Mouse (Mus musculus): ENCODE data around the gene Cul7.

Cul7 gene

GRCm38 (mm10) chr17:46650232-46651031 is at the start of gene Cul7:
Gene Cul7 (plus strand): TSS chr17:46650337.
- peak; percentile 84 for DNase-seq (ENCODE audit: low read depth, low spot score)

- no peak for DNase-seq (ENCODE audit: low read depth, low spot score)
These were observed 49.6 kb upstream of the Cul7 start for GRCm38 (mm10) chr17:46600569-46600968.

GRCm38 (mm10) chr17:46602212-46602611 is 47.9 kb upstream of the Cul7 start:
- DNase-seq (ENCODE audit: low read depth, low spot score) = no peak

- no peak for DNase-seq (ENCODE audit: low read depth, low spot score)
These were observed 46.9 kb upstream of the Cul7 start for GRCm38 (mm10) chr17:46603229-46603628.

GRCm38 (mm10) chr17:46605126-46605525 is 45.0 kb upstream of the Cul7 start:
- DNase-seq (ENCODE audit: low read depth, low spot score) = no peak

- no peak for DNase-seq (ENCODE audit: low read depth, low spot score)
These were observed 44.1 kb upstream of the Cul7 start for GRCm38 (mm10) chr17:46605987-46606386.

GRCm38 (mm10) chr17:46609721-46610514 is 40.2 kb upstream of the Cul7 start:
- no peak for DNase-seq (ENCODE audit: low read depth, low spot score)

- no peak for DNase-seq (ENCODE audit: low read depth, low spot score)
These were observed 38.8 kb upstream of the Cul7 start for GRCm38 (mm10) chr17:46611316-46611715.

- DNase-seq (ENCODE audit: low read depth, low spot score) = no peak
These were observed 37.9 kb upstream of the Cul7 start for GRCm38 (mm10) chr17:46612189-46612588.

- DNase-seq (ENCODE audit: low read depth, low spot score) = no peak
These were observed 37.3 kb upstream of the Cul7 start for GRCm38 (mm10) chr17:46612820-46613219.

- no peak for DNase-seq (ENCODE audit: low read depth, low spot score)
These were observed 36.9 kb upstream of the Cul7 start for GRCm38 (mm10) chr17:46613229-46613628.

GRCm38 (mm10) chr17:46617799-46618198 is 32.3 kb upstream of the Cul7 start:
- no peak for DNase-seq (ENCODE audit: low read depth, low spot score)

- no peak for DNase-seq (ENCODE audit: low read depth, low spot score)
These were observed 31.8 kb upstream of the Cul7 start for GRCm38 (mm10) chr17:46618394-46618768.

- no peak for DNase-seq (ENCODE audit: low read depth, low spot score)
These were observed 31.1 kb upstream of the Cul7 start for GRCm38 (mm10) chr17:46618769-46619682.

GRCm38 (mm10) chr17:46619683-46620357 is 30.3 kb upstream of the Cul7 start:
- no peak for DNase-seq (ENCODE audit: low read depth, low spot score)

- DNase-seq (ENCODE audit: low read depth, low spot score) = no peak
These were observed 28.8 kb upstream of the Cul7 start for GRCm38 (mm10) chr17:46621324-46621723.

GRCm38 (mm10) chr17:46622269-46622668 is 27.9 kb upstream of the Cul7 start:
- no peak for DNase-seq (ENCODE audit: low read depth, low spot score)

GRCm38 (mm10) chr17:46623819-46624557 is 26.1 kb upstream of the Cul7 start:
- no peak for DNase-seq (ENCODE audit: low read depth, low spot score)

GRCm38 (mm10) chr17:46624598-46624997 is 25.5 kb upstream of the Cul7 start:
- no peak for DNase-seq (ENCODE audit: low read depth, low spot score)

- DNase-seq (ENCODE audit: low read depth, low spot score) = no peak
These were observed 22.7 kb upstream of the Cul7 start for GRCm38 (mm10) chr17:46627409-46627808.

- no peak for DNase-seq (ENCODE audit: low read depth, low spot score)
These were observed 21.7 kb upstream of the Cul7 start for GRCm38 (mm10) chr17:46628471-46628790.

Measured in brain, embryonic 18.5 days (tissue).